Comparison of ENCODE assay signal across 22 mouse cellular contexts in genomic region chr10:99423406-99423805, GRCm38 (mm10).
DNase-seq lines count a peak whose midpoint lies in the region; ATAC-seq lines count a peak whose summit lies in the region.
"Had no signal": no experiment of that assay in that cellular context is flagged by ENCODE, and none has a peak within 500 bp of the region (broad histone marks: within the 10 kb centered on the region; RNA-seq: fewer than 3 reads in every experiment).

No protein-coding gene starts in this region.

- ATAC-seq in kidney, embryonic 15.5 days (replicated peaks; ENCODE audit: low FRiP score), result no peak

- H3K4me1 ChIP-seq in kidney, embryonic 15.5 days, result no peaks in the 10 kb centered on the region
- H3K4me1 ChIP-seq: heart, embryonic 15.5 days; hindbrain, embryonic 13.5 days; limb, embryonic 15.5 days had no signal

- H3K36me3 ChIP-seq in kidney, embryonic 15.5 days, result no peaks in the 10 kb centered on the region
- H3K36me3 ChIP-seq: heart, embryonic 15.5 days; hindbrain, embryonic 13.5 days; limb, embryonic 15.5 days; midbrain, embryonic 10.5 days had no signal

- H3K9ac ChIP-seq in kidney, embryonic 15.5 days, result no peak overlapping the region
- H3K9ac ChIP-seq: heart, embryonic 15.5 days; hindbrain, embryonic 13.5 days; limb, embryonic 15.5 days; liver, embryonic 14.5 days had no signal

- peak; percentile 50 for DNase-seq in adrenal gland, adult 2 months
- DNase-seq in adrenal gland, postnatal 10 days, result no peak
- no peak for DNase-seq in kidney, postnatal 25 days
- DNase-seq in lung, postnatal 10 days, result peak; percentile 24
- DNase-seq in lung, postnatal 4 days, result no peak
- DNase-seq in lung, postnatal 36 days, result peak; percentile 44
- DNase-seq in T-cell, adult 2 months (ENCODE audit: low spot score), result no peak
- DNase-seq: cerebellum, adult 11-12 months; cerebellum, postnatal 14 days; gastrocnemius, postnatal 36 days; heart, postnatal 36 days; layer of hippocampus, adult 9-11 months; left cerebral cortex, postnatal 4 days; right cerebral cortex, adult 18-20 months; right cerebral cortex, postnatal 4 days; thymus, postnatal 14 days had no signal

- H3K4me3 ChIP-seq in kidney, embryonic 15.5 days (replicated peaks), result no peak overlapping the region
- H3K4me3 ChIP-seq: heart, embryonic 15.5 days; hindbrain, embryonic 13.5 days; limb, embryonic 15.5 days; midbrain, embryonic 10.5 days had no signal

- H3K4me2 ChIP-seq in kidney, embryonic 15.5 days, result no peak overlapping the region
- H3K4me2 ChIP-seq: heart, embryonic 15.5 days; hindbrain, embryonic 13.5 days; limb, embryonic 15.5 days had no signal

- H3K9me3 ChIP-seq in kidney, embryonic 15.5 days (replicated peaks), result no peaks in the 10 kb centered on the region
- H3K9me3 ChIP-seq: heart, embryonic 15.5 days; hindbrain, embryonic 13.5 days; limb, embryonic 15.5 days; midbrain, embryonic 10.5 days had no signal

- peak overlapping the region; percentile 27; the same call in 1 of the 2 replicates for H3K27ac ChIP-seq in kidney, embryonic 15.5 days
- H3K27ac ChIP-seq: heart, embryonic 15.5 days; hindbrain, embryonic 13.5 days; limb, embryonic 15.5 days; liver, embryonic 14.5 days; midbrain, embryonic 10.5 days had no signal

- H3K27me3 ChIP-seq in kidney, embryonic 15.5 days, result no peaks in the 10 kb centered on the region
- H3K27me3 ChIP-seq: heart, embryonic 15.5 days; hindbrain, embryonic 13.5 days; limb, embryonic 15.5 days had no signal

- 79% methylated on average over 5 of the region's 5 CpGs for WGBS in kidney, embryonic 15.5 days

Comparison
In these comparisons a context has a peak if more than half of its experiments do, and no peak if none do; other contexts are left out.
1. DNase-seq: peak in adrenal gland, adult 2 months (single experiment), lung, postnatal 10 days (single experiment) and lung, postnatal 36 days (single experiment); none in adrenal gland, postnatal 10 days (single experiment), kidney, postnatal 25 days (0 of 2), lung, postnatal 4 days (0 of 2) and T-cell, adult 2 months (single experiment).